ENCODE assay signal across 22 mouse cellular contexts in the genomic region with DNA sequence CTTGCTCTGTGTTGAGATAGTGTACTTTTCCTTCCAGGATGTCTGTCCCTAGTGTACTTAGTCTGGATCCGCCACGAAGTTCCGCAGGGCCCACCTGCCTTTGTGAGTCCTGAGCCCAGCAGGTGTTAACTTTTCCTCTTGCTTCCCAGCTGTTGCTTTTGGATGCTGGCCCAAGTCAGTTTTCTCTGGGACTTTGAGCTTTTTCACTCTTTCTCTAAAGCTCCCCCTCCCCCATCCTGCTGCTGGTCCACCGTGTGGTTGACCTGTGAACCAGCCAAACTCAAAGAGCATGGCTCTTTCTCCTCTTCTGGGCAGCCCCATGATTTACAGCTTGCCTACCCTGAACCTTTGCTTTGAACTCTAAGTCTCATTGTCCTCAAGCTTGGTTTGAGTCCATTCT. TPM values are rescaled to one million over a fixed set of nuclear protein-coding genes. Genes with fewer than 3 reads are reported as not detected.
DNase-seq lines count a peak whose midpoint lies in the region; ATAC-seq and TF ChIP-seq lines count a peak whose summit lies in the region.
"Had no signal": no experiment of that assay in that cellular context is flagged by ENCODE, and none has a peak within 500 bp of the region (broad histone marks: within the 10 kb centered on the region; RNA-seq: fewer than 3 reads in every experiment).

No protein-coding gene starts in this region.

- H3K27me3 ChIP-seq in limb, embryonic 14.5 days (ENCODE audit: control insufficient read depth, insufficient read depth, low read length), result no peaks in the 10 kb centered on the region
- H3K27me3 ChIP-seq in limb, embryonic 10.5 days (ENCODE audit: low read depth, poor library complexity, severe bottlenecking), result no peaks in the 10 kb centered on the region
- H3K27me3 ChIP-seq: forebrain, embryonic 12.5 days; intestine, embryonic 15.5 days; liver, embryonic 13.5 days; stomach, embryonic 15.5 days had no signal

- no peak overlapping the region for H3K4me3 ChIP-seq in limb, embryonic 14.5 days (replicated peaks; ENCODE audit: low read length)
- no peak overlapping the region for H3K4me3 ChIP-seq in limb, embryonic 10.5 days
- H3K4me3 ChIP-seq: forebrain, embryonic 12.5 days; heart, adult 2 months; intestine, embryonic 15.5 days; layer of hippocampus, adult 2 months; midbrain, embryonic 10.5 days; stomach, embryonic 15.5 days had no signal

- WGBS in limb, embryonic 14.5 days, result 74% methylated on average over 4 of the region's 4 CpGs
- 82% methylated on average over 4 of the region's 4 CpGs for WGBS in limb, embryonic 10.5 days

- H3K27ac ChIP-seq in limb, embryonic 14.5 days (replicated peaks; ENCODE audit: low read depth, low read length), result no peak overlapping the region
- H3K27ac ChIP-seq in limb, embryonic 10.5 days, result no peak overlapping the region
- H3K27ac ChIP-seq: forebrain, embryonic 12.5 days; heart, adult 2 months; hindbrain, embryonic 14.5 days; intestine, embryonic 15.5 days; layer of hippocampus, adult 2 months; liver, embryonic 13.5 days; macrophage; midbrain, embryonic 10.5 days; stomach, embryonic 15.5 days had no signal

- no peak for ATAC-seq in limb, embryonic 14.5 days (ENCODE audit: low FRiP score, low read depth)
- ATAC-seq: intestine, embryonic 15.5 days had no signal

- H3K4me2 ChIP-seq in limb, embryonic 14.5 days (replicated peaks; ENCODE audit: low read depth, low read length, severe bottlenecking), result no peak overlapping the region
- H3K4me2 ChIP-seq: forebrain, embryonic 12.5 days; hindbrain, embryonic 14.5 days; intestine, embryonic 15.5 days; stomach, embryonic 15.5 days had no signal

- no peak overlapping the region for H3K9ac ChIP-seq in limb, embryonic 14.5 days (ENCODE audit: low read depth, low read length, severe bottlenecking)
- H3K9ac ChIP-seq: forebrain, embryonic 12.5 days; hindbrain, embryonic 14.5 days; intestine, embryonic 15.5 days; stomach, embryonic 15.5 days had no signal

- peaks cover 14% of the 10 kb centered on the region for H3K4me1 ChIP-seq in limb, embryonic 14.5 days (ENCODE audit: control insufficient read depth, insufficient read depth, low read length)
- peaks cover 20% of the 10 kb centered on the region for H3K4me1 ChIP-seq in limb, embryonic 10.5 days

- peak; percentile 17 for DNase-seq in cerebellum, adult 9-10 months
- DNase-seq in cerebellum, postnatal 36 days, result no peak
- peak; percentile 10 for DNase-seq in limb, embryonic 14.5 days (ENCODE audit: low spot score)
- DNase-seq in limb, embryonic 10.5 days (ENCODE audit: low spot score), result no peak
- DNase-seq in kidney, postnatal 36 days, result peak; percentile 82 to 84
- DNase-seq in lung, adult 18-20 months, result no peak
- no peak for DNase-seq in adrenal gland, adult 2 months
- DNase-seq: adrenal gland, postnatal 36 days; gastrocnemius, postnatal 10 days; heart, adult 2 months; heart, postnatal 36 days; layer of hippocampus, postnatal 36 days; liver, embryonic 13.5 days; retina, postnatal 1 day; thymus, postnatal 14 days had no signal

- no peaks in the 10 kb centered on the region for H3K36me3 ChIP-seq in limb, embryonic 14.5 days (ENCODE audit: control insufficient read depth, insufficient read depth, low read length)
- 0 out of 2 replicates have a peak, but pooled peaks cover 6% of the 10 kb centered on the region for H3K36me3 ChIP-seq in limb, embryonic 10.5 days
- H3K36me3 ChIP-seq: forebrain, embryonic 12.5 days; intestine, embryonic 15.5 days; midbrain, embryonic 10.5 days; stomach, embryonic 15.5 days had no signal

- TF ChIP-seq POLR2A in limb, embryonic 14.5 days (IDR thresholded peaks at IDR 0.05; ENCODE audit: borderline replicate concordance, extremely low read depth, insufficient read depth, insufficient read length), result no peak

- H3K9me3 ChIP-seq in limb, embryonic 14.5 days (ENCODE audit: control insufficient read depth, low read length), result no peaks in the 10 kb centered on the region
- H3K9me3 ChIP-seq in limb, embryonic 10.5 days (replicated peaks), result no peaks in the 10 kb centered on the region
- H3K9me3 ChIP-seq: forebrain, embryonic 12.5 days; intestine, embryonic 15.5 days; liver, embryonic 13.5 days; stomach, embryonic 15.5 days had no signal

RNA-seq across cellular contexts. Expression of gene Cep152, which starts 1.6 kb away (rescaled TPM):
- polyA plus RNA-seq in limb, embryonic 14.5 days (2012; rRNA removed), result 5.3 and 6.9 TPM in 2 replicates
- polyA plus RNA-seq in limb, embryonic 14.5 days (2014; fragmentation: Nextera tagmentation; extraction: Ambion mirVana), result 5.3 and 6.2 TPM in 2 replicates
- polyA plus RNA-seq in limb, embryonic 10.5 days (2016; fragmentation: Nextera tagmentation; extraction: Ambion mirVana), result 10.0 and 11.1 TPM in 2 replicates
- total RNA-seq in adrenal gland, adult 2 months (2021), result 1 to 10 TPM; 2.4 to 2.8 TPM
- polyA plus RNA-seq in adrenal gland, adult 2 months (2012; rRNA removed), result 0.44 and 0.64 TPM in 2 replicates

RNA-seq across cellular contexts. Expression of gene Eid1, which starts 46.4 kb away (rescaled TPM):
- polyA plus RNA-seq in limb, embryonic 14.5 days (2012; rRNA removed), result 143 and 182 TPM in 2 replicates
- 298 and 313 TPM in 2 replicates for polyA plus RNA-seq in limb, embryonic 14.5 days (2014; fragmentation: Nextera tagmentation; extraction: Ambion mirVana)
- polyA plus RNA-seq in limb, embryonic 10.5 days (2016; fragmentation: Nextera tagmentation; extraction: Ambion mirVana), result 106 and 135 TPM in 2 replicates
- 100 to 1,000 TPM in 1 of 2 experiments, 10 to 100 TPM in 1; 98.6 to 141 TPM for total RNA-seq in adrenal gland, adult 2 months (2021)
- polyA plus RNA-seq in adrenal gland, adult 2 months (2012; rRNA removed), result 28.9 and 29.6 TPM in 2 replicates

Comparison
In these comparisons a context has a peak if more than half of its experiments do, and no peak if none do; other contexts are left out.
1. DNase-seq: peak in cerebellum, adult 9-10 months (single experiment), limb, embryonic 14.5 days (single experiment) and kidney, postnatal 36 days (2 of 2); none in cerebellum, postnatal 36 days (0 of 2), limb, embryonic 10.5 days (single experiment), lung, adult 18-20 months (0 of 2) and adrenal gland, adult 2 months (single experiment).